Mouse (Mus musculus): Measurements from ENCODE around the gene Ero1l.
A peak's percentile ranks its signal among the peaks of the same experiment; 100 is the strongest.

Ero1l gene

DNA sequence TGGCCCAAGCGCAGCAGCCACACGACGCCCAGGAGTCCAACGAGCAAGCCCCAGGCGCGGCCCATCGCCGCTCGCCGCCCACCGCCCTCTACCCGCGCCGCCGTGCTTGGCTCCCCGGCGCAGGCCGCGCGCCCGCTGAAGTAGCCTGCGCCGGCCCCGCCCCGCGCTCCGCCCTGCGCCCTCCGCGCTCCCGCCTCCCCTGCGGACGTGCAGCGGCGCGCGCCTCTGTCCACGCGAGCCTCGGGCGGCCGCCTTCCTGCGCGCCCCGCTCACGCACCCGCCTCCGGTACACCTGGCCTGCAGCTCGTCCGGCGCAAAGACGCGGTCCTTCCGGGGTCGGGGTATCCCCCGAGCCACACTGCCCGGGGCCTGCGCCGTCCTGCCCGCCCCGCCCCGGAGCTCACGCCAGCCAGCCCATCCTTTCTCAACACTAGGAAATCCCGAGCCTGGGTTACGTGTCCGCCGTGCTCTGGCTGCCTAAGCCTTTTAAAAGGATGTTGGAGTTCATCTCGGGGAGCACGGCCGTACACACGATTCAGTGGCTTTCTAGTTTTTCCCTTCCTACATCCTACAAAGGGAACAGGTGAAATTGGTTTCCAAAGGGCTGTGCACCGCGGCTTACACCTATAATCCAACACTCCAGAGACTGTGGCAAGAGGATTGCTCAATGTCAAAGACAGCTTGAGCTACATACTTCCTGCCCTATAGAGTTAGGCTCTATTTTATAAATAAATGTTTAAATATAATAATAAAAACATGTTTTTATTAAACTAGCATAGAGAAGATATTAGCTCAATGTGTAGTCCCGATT is at the start of gene Ero1l:
Gene Ero1l (minus strand): TSS at position 346 of the 811 bp plus-strand sequence.
- DNase-seq (ENCODE audit: low spot score in 2 of 2): peak; percentile 60 to 70

DNA sequence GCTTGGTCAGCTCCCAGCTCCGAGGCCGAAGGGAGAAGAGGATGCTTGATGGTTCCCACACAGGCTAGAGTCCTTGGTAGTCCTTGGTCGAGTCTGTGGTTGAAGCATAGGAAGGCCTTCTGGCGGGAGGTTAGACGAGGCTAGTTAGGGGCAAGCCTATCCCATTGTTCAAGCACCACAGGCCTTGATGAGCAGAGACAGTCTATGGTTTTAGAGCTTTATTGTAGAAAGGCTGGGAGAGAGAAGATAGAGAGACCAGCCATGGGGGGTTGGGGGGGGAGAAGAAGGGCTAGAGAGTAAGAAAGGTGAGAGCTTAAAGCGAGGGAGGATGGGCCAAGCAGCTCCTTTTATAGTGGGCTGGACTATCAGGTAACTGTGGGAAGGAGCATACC is 46.6 kb upstream of the Ero1l start:
- DNase-seq (ENCODE audit: low spot score in 2 of 2): no peak

DNA sequence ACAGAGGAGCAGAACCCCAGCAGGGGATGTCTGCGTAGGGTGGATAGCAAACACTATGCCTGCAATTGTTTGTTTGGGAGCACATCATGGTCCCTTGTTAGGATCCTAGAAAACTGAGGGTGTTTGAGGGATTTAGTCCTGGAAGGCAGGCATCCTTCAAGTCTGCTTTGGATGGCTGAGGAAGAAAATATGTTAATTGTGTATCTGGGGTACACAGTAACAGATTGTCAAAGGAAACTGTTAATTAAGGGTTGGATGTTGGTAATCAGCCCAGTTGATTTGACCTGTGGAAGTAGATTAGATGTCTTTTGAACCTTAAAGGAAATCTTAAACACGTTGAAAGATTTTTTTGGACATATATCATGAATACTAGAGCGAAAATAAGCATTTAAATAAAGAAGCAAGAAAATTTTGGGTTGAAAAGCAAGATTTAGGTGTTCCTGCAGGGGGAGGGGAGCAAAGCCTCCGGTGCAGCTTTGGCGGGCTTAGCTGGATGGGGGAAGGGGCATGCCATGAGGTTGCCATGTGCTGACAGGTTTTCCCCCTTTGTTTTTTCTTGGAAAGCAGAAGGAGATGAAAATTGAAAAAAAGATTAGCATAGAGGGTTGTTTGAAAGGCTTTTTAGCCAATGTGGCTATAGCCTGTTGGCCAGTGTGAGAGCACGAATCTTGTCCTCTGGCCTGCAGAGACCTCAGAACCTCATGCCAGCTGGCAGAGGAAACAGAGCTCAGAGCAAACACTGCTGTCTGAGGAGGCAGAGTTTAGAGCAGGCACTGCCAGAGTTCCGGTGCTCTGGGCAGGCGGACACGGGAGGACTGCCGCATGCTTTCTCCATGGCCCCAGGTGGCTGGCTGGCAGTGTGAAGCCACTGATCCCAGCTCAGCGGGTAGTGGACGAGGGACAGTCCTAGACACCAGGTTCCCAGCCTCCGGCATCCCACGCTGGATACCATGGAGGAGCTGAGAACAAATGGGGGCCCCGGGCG is 45.9 kb upstream of the Ero1l start:
- no peak for DNase-seq (ENCODE audit: low spot score in 2 of 2)

DNA sequence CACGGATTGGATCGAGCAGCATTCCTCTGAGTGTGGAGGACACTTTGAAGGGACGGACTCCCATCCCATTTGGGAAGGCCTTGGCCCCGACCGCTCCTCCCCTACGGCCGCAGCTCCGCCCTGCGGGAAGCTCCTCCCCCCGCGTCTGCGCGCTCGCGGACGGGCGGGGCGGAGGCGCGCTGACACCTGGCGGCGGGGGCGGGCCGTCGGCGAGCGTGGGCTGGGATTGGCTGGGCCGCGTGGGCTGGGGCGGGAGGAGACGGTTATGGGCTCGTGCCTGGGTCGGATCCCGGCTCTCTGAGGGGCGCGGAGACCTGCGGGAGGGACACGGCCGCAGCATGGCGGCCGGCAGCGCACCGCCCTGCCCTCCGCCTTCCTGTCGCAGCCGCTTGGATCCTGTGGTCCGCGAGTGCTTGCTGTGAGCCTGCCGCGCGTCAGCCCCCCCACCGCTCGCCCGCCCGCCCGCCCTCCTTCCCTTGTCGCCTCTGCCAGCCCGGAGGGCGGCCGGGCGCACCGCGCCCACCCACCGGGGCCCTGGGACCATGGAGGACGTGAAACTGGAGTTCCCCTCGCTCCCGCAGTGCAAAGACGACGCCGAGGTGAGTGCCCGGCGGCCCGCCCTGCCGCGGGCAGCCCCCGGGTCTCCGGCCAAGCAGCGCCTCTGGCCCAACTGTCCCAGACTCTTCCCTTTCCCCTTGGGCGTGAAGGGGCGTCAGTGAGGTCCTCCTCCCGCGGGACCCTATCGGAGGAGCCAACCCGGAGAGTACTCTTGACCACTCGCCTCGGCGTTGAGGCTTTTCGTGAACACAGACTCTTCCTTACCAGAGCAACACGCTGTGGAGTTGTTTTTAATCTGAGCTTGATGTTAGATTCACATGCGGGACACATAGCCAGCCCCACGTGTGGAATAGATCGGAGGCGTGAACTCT is 32.6 kb upstream of the Ero1l start, which contains the start of gene Styx:
Gene Styx (plus strand): TSS at position 163 of the 929 bp plus-strand sequence.
- peak; percentile 88 to 91 for DNase-seq (ENCODE audit: low spot score in 2 of 2)

DNA sequence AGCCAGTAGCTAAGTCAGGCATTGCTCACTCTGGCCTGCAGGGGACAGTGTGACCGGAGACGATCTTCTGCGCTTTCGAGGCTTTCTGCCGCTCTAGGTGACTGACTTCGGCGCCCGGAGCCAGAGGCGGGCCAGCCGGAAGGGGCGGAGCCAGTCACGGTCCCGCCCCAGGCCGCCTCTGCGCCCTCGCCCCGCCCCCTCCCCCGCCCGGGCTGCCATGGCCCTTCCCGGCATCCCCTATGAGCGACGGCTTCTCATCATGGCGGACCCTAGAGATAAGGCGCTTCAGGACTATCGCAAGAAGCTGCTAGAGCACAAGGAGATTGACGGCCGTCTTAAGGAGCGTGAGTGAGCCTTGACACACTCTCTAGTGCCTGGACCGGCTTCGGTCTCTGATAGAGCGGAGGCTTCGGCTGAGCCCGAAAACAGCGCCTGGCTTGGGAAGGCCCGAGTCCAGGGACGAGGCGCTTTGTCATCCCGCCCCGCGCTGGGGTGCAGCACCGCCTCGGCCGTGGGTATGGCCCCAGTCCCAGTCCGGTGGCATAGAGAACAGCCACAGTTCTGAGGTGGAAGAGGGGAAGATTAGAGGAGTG is 11.1 kb upstream of the Ero1l start, which contains the start of gene Psmc6:
Gene Psmc6 (plus strand): TSS at position 200 of the 593 bp plus-strand sequence.
- peak; percentile 87 to 92 for DNase-seq (ENCODE audit: low spot score in 2 of 2)

DNA sequence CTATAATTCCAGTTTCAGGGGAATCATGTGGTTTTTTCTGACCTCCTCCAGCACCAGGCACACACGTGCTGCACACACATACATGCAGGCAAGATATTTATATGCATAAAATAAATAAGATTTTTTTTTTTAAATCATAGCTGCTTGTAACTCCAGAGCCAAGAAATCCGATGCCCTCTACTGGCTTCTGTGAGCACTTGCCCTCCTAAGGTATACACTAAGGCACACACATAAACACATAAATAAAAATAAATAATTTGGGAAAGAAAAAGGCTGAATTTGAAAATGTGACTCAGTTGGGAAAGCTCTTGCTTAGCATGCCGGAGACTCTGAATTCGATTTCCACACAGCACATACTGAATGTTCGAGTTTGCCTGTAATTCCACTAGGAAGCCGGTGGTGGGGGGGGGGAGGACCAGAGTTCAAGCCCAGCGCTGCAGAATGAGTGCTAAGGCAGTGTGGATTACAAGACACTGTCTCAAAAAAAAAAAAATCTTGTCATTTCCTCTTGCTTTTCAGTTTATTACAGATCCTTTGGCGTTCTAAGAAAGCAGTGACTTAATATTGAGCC is 10.5 kb upstream of the Ero1l start:
- peak in 1 of 2 experiments; percentile 9 for DNase-seq (ENCODE audit: low spot score in 2 of 2)

DNA sequence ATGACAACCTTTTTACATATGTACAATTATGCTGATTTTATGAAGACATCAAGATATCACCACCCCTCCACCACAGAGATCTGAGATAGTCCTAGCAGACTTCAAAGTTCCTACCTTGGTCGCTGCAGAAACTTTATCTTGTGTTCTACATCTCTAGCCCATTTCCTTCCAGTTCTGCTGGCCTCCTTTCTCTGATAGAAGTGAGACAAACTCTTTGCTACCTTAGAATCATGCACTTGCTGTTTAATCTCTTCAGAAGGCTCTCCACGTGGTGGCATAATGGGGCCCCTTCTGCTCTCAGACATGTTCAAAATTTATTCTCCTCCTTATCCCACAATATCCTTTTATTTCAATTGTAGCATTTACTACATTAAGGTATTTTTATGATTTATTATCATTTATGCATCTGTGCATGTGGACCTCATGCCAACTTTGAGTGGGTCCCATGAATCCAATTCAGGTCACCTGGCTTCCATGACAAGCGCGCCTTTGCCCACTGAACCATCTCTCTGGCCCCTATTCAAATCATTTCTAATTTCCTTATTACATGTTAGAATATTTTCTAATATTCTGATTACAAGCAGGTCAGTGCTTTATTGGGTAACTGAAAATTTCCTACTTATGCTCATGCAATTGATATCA is 9.6 kb upstream of the Ero1l start:
- no peak for DNase-seq (ENCODE audit: low spot score in 2 of 2)

DNA sequence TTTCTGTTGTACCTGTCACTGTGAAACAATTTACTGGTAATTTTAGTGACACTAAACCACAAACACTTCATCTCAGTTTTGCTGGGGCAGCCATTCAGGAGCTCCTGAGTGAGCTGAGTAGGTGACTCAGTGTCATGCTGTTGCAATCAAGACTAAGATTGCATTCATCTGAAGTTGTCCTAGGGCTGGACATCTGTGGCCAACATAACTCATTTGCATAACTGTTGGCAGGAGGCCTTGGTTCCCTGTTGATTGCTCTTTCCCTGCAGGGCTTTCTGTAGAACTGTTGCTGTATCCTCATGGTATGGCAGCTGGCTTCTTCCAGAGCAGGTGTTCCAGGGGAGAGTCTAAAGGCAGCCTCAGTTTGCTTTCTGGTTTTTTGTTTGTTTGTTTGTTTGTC is 6.9 kb upstream of the Ero1l start:
- peak in 1 of 2 experiments; percentile 5 for DNase-seq (ENCODE audit: low spot score in 2 of 2)

DNA sequence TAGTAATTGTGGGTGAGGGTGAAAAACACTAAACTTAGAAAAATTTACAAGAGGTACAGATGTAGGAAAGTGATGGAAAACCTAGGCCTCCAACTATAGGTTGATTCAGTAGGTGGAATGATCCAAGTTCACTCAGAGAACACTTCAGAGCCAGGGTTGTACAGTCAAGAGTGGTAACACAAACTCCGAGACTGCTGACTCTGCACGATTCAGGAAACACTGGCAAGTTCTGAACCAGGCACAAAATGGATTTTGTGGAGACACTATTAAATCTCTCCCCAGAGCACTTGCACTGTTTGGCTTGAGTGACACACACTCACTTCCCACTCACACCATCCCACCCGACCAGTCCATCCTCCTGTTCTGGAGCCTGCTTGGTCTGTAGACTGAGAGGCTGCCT is 4.7 kb upstream of the Ero1l start:
- DNase-seq (ENCODE audit: low spot score in 2 of 2): no peak

DNA sequence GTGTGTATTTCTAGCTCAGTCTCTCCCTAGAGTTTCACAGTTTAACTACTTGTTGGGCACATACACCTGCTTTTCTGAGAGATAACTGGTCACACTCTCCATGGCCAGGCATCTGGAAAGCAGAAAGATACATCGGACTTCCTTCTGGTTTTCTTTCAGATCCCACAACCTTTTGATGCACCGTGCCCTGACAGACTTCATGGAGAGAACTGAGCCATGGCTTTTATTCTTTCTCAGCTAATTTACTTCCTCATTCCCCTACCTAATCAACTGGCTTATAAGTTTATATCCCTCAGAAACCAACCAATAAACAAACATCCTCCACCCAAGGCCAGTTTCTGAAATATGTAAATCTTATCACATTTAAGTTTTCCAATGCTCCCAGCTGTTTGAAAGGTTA is 3.9 kb upstream of the Ero1l start:
- no peak for DNase-seq (ENCODE audit: low spot score in 2 of 2)

DNA sequence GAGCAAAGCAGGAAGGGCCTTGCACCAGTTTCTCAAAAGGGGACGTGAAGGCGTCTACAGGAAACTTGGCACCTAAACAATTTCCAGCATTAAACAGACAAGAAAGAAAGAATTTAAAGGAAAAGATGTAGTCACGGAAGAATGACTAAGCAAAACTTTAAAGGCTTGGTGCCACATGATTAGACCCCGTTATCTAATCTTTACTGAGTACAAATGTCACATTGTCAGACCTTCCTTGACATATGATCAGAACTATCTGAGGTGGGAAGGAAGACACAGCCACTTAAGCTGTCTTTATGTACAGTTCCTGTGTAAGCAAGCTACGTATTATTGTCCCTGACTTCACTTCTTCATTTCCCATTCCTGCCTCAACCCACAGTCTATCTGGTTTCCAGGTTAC is 3.1 kb upstream of the Ero1l start:
- DNase-seq (ENCODE audit: low spot score in 2 of 2): no peak

DNA sequence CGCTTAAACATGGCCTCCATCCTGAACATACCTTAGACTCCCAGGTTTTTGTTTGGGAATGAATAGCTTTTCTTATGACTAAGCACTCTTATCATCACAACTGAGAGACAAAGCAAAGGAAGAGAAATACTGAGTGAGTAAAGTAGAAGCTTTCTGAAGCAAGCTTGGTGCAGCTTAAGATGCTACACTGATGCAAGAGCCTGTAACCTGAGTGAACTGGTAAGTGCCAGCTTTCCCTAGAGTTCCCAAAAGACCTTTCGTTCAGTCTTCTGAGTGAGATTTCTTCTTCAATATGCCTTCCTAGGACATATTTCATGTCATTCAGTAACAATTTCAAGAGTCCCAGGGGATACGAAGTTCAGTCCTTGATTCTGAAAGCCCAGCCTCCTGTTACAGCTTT is 2.5 kb upstream of the Ero1l start:
- no peak for DNase-seq (ENCODE audit: low spot score in 2 of 2)

DNA sequence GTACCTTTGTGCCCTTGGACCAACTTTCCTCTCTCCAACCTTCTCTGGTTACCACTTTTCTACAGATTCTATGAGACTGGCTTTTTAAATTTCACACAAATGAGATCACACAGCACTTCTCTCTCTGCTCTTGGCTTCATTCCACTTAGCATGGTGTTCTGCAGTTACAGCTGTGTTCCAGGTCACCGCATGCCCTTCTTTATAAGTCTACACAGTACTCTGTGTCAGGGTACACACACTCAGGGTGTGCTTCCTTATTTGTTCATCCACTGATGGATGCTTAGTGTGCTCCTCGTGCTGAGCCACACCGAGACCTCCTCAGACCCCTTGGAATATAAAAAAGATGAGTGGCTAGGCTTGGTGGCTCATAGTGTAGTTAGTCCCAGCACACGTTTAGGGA is 1.5 kb upstream of the Ero1l start:
- no peak for DNase-seq (ENCODE audit: low spot score in 2 of 2)

DNA sequence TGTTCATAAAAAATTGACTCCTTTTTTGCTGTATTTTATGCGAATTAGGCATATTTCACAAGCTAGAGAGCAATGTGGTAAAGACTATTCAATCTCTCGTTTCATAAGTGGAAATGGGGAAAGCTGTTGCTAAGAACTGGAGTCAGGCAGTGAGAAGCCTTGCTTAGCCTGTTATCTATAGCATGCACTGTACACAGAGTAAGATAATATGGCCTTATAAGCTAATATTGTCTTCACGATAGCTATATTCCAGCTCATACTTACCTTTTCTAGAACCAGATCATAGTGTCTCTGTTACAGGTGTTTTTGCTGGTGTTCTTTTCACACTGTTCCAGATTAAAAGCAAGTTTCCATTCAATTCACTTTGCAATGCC is 653 bp upstream of the Ero1l start:
- no peak for DNase-seq (ENCODE audit: low spot score in 2 of 2)

DNA sequence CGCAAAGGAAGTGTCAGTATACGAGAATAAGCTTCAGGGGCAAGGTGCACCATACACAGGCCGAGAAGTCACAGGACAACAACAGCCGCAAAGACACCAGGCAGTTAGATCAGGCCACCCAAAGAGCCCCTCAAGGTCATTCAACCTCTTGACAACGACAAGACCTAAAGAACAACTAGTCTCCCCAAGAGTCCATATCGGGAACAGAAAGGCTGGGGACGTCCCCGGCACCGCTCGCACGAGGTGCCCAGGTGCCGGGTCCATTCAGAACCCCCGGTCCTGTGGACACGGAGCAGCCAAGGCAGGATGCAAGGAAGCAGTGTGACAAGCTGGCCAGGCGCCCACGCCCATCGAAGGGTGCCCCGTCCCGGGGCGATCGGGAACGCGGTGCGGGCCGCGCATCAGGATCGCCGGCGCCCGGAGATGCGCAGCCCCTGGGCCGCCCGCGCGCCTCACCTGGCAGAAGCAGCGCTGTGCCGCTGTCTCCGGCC is 605 bp downstream of the Ero1l start:
- DNase-seq (ENCODE audit: low spot score in 2 of 2): peak; percentile 3 to 5

DNA sequence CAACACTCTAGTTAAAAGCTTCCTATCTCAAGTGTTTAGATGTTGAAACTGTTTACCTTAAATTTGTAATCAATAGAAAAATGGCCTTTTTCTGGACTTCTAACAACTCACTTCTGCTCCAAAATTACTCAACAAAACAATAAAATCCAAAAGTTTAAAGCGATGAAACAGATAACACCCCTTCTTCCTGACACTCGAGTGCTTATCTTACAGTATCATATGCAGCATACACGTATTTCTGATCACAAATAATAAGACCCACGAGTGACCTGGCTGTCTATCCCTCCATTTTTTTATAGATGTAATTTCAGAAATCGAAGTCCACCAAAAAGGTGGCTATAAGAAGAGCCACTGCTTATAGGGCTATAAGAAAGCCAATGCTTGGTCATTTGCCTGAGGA is 1.6 kb downstream of the Ero1l start:
- DNase-seq (ENCODE audit: low spot score in 2 of 2): no peak

DNA sequence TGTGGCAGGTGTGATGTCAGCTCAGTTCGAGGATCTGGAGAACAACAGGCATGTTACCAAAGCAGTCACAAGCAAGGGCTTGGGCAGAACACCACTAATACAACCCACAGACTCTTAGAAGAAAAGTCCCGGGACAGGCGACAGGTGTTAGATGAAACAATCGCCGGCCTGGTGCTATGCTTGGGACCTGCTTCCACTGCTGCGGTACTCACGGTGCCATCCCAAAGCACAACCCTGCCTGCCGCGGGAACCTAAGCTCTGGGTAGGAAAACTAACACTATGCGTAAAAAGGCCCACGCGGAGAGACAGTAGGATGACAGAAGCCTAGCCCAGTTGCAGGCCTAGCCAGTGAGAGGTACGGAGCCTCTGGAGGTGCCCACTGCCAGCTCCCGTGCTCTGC is 8.5 kb downstream of the Ero1l start:
- no peak for DNase-seq (ENCODE audit: low spot score in 2 of 2)

DNA sequence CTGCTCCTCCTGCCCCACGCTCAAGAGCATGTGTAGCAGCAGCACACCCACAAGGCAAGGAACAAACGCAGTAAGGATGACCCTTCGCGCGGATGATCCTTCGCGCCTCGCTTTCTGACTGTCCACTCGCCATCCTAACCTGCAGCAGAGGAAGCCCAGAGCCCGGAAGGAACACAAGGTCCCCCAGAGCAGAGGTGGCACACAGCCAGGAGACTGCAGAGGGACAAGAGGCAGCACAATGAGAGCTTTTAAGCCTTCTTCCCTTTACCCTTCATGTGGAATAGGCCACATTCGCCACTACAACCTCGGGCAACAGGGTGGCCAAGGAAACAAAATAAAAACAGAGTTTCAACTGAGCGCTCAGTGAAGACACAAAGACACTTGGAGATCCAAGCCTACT is 8.9 kb downstream of the Ero1l start:
- no peak for DNase-seq (ENCODE audit: low spot score in 2 of 2)

DNA sequence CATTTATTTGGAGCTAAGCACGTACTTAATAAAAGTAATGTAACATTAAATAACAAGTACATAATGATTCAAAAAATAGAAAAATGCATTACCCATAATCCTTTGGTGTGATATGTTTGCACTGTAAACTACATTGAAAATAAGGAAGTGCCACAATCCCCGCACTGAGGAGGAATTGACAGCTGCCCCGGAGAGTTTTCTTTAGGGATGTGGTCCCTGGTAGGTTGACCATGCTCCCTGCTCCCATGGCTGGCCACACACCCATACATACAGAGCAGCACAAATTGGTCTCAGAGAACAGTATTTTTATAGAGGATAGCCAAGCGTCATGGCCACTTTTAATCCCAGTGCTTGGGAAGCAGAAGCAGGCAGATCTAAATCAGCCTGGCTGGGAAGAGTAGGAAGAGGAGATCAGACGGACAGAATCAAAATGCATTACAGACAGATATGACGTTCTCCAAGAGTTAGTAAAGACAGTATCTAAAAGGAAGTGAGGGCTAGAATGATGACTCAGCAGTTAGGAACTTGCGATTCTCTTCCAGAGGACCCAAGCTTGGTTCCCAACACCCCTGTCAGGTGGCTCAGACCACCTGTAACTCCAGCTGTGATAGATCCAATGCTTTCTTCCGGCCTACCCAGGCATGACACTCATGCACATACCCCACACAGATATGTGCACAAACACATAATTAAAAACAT is 10.8 kb downstream of the Ero1l start:
- no peak for DNase-seq (ENCODE audit: low spot score in 2 of 2)
